Mouse (Mus musculus) myocyte (in vitro differentiated cells): ENCODE measurements around the gene Tmem145.

Experiments
- CEBPB ChIP-seq: IDR thresholded peaks from 2 replicates; pipeline ENCODE4 v1.6.1; 2011; ENCODE audit warnings: mild to moderate bottlenecking, moderate library complexity; ENCODE audit not compliant: poor library complexity, insufficient read depth, severe bottlenecking
- E2F4 ChIP-seq: IDR thresholded peaks from one replicate; pipeline ENCODE4 v1.6.1; 2011; ENCODE audit warnings: mild to moderate bottlenecking, control low read depth, moderate library complexity; ENCODE audit not compliant: insufficient read depth
- MAX ChIP-seq: IDR thresholded peaks from one replicate; pipeline ENCODE4 v1.6.1; 2011; ENCODE audit warnings: low read depth, mild to moderate bottlenecking, control low read depth
- MYOD1 ChIP-seq, 3 experiments: IDR thresholded peaks; one replicate each; pipeline ENCODE4 v1.6.1; 2011; ENCODE audit warnings: control low read depth in 2 of 3, low read depth in 2 of 3, mild to moderate bottlenecking in 2 of 3, moderate library complexity in 1 of 3; ENCODE audit not compliant: insufficient read length in 2 of 3, control insufficient read depth in 1 of 3
- MYOG ChIP-seq, 3 experiments: IDR thresholded peaks; one replicate each; pipeline ENCODE4 v1.6.1; 2011; ENCODE audit warnings: control low read depth in 2 of 3, low read depth in 2 of 3, mild to moderate bottlenecking in 2 of 3; ENCODE audit not compliant: insufficient read length in 2 of 3, control insufficient read depth in 1 of 3, insufficient read depth in 1 of 3
- POLR2A ChIP-seq: IDR thresholded peaks from one replicate; pipeline ENCODE4 v1.6.1; 2011; ENCODE audit warnings: low read depth, mild to moderate bottlenecking, control low read depth, moderate library complexity; ENCODE audit not compliant: insufficient read length
- POLR2AphosphoS2 ChIP-seq: IDR thresholded peaks from one replicate; pipeline ENCODE4 v1.6.1; 2011; ENCODE audit warnings: low read depth, control low read depth; ENCODE audit not compliant: insufficient read length
- TCF12 ChIP-seq: IDR thresholded peaks from one replicate; pipeline ENCODE4 v1.6.1; 2011; ENCODE audit warnings: mild to moderate bottlenecking, control low read depth; ENCODE audit not compliant: poor library complexity, insufficient read depth, severe bottlenecking
- USF1 ChIP-seq: IDR thresholded peaks from one replicate; pipeline ENCODE4 v1.6.1; 2011; ENCODE audit warnings: low read depth, mild to moderate bottlenecking, control low read depth, moderate library complexity

DNA sequence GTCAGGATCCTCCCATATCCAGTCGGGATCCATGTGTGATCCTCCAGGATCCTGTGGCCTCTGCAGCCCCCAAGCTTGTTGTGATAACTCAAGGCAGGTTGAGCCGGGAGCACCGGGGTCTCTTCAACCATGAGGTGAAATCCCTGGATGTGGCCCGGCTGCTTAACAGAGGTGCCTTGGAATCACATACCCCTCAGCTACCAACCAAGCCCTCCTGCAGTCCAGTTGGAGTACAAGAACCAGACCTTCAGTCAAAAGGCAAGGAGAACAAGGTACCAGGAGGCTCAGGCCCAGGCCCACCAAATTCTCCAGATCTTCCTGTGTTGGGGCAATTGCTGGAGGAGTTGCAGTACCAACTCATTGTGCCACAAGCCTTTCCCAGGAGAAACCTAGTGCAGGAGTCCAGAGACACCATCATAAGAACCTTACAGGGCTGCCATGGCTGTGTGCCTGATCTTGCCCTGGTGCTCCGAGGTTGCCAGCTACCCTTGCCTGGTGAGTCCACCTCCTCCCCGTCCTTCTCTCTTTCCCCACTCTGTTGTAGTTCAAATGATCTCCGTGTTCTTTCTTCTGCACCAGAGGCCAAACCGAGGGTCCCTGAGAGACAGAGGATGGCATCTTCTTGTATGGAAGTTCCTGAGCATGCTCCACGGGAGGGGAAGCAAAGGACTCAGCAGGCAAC lies 2.8 kb upstream of the Tmem145 start:
- no peak for TF ChIP-seq POLR2A
- no peak for TF ChIP-seq POLR2AphosphoS2
- no peak for TF ChIP-seq MYOD1 (IDR thresholded peaks at IDR 0.05; ENCODE audit: control insufficient read depth in 1 of 3, insufficient read length in 2 of 3, low read depth in 2 of 3)
- TF ChIP-seq TCF12: no peak
- no peak for TF ChIP-seq E2F4
- no peak for TF ChIP-seq MAX
- TF ChIP-seq CEBPB: no peak
- TF ChIP-seq USF1: no peak
- TF ChIP-seq MYOG (IDR thresholded peaks at IDR 0.05; ENCODE audit: control insufficient read depth in 1 of 3, insufficient read depth in 1 of 3, insufficient read length in 2 of 3, low read depth in 2 of 3): no peak
